Comparison of ENCODE assay signal across 23 mouse cellular contexts in genomic region chr12:4606625-4607024, GRCm38 (mm10). TPM values are rescaled to one million over a fixed set of nuclear protein-coding genes. Genes with fewer than 3 reads are reported as not detected.
"Had no signal": no experiment of that assay in that cellular context is flagged by ENCODE, and none has a peak within 500 bp of the region (broad histone marks: within the 10 kb centered on the region; RNA-seq: fewer than 3 reads in every experiment).

No protein-coding gene starts in this region.

- H3K9ac ChIP-seq: limb, embryonic 13.5 days; liver, embryonic 14.5 days; midbrain, embryonic 15.5 days; neural tube, embryonic 12.5 days had no signal

- H3K4me2 ChIP-seq: limb, embryonic 13.5 days; midbrain, embryonic 11.5 days; midbrain, embryonic 15.5 days; neural tube, embryonic 12.5 days had no signal

- H3K36me3 ChIP-seq: limb, embryonic 13.5 days; midbrain, embryonic 15.5 days; neural tube, embryonic 12.5 days had no signal

- DNase-seq: kidney, adult 2 months; kidney, postnatal 36 days; left cerebral cortex, postnatal 4 days; lung, adult 18-20 months; lung, postnatal 36 days; right cerebral cortex, postnatal 4 days; thymus, postnatal 4 days had no signal

- H3K27me3 ChIP-seq: limb, embryonic 13.5 days; megakaryocyte, embryonic 14.5 days; midbrain, embryonic 15.5 days; neural tube, embryonic 12.5 days had no signal

- H3K27ac ChIP-seq: limb, embryonic 13.5 days; liver, embryonic 14.5 days; midbrain, embryonic 15.5 days; neural tube, embryonic 12.5 days had no signal

- H3K4me3 ChIP-seq: limb, embryonic 13.5 days; megakaryocyte, embryonic 14.5 days; midbrain, embryonic 15.5 days; neural tube, embryonic 12.5 days had no signal

- H3K9me3 ChIP-seq: limb, embryonic 13.5 days; megakaryocyte, embryonic 14.5 days; midbrain, embryonic 15.5 days; neural tube, embryonic 12.5 days had no signal

- H3K4me1 ChIP-seq: limb, embryonic 13.5 days; midbrain, embryonic 15.5 days; neural tube, embryonic 12.5 days had no signal

- ATAC-seq: midbrain, embryonic 15.5 days had no signal

RNA-seq across cellular contexts. Expression of gene Gm3625, which starts 13.9 kb away (rescaled TPM):
- total RNA-seq: layer of hippocampus, adult 8-10 months; layer of hippocampus, postnatal 14 days; left cerebral cortex, adult 18-20 months; left cerebral cortex, postnatal 10 days; left cerebral cortex, postnatal 4 days; liver, adult 2 months; monocyte, adult 5-6 weeks; neutrophil, adult 5-6 weeks had no signal
- polyA plus RNA-seq: kidney, adult 2 months; kidney, embryonic 16.5 days; limb, embryonic 13.5 days; liver, adult 2 months; liver, embryonic 14.5 days; lung, embryonic 16.5 days; midbrain, embryonic 11.5 days; midbrain, embryonic 15.5 days; neural tube, embryonic 12.5 days; stomach, embryonic 16.5 days had no signal
